Mouse (Mus musculus): ENCODE results near the gene Nck2. TPM values are rescaled to one million over a fixed set of nuclear protein-coding genes. Genes with fewer than 3 reads are reported as not detected.

The Nck2 gene
- total RNA-seq, 1 experiment from 2014 or later, result 23.3 TPM

DNA sequence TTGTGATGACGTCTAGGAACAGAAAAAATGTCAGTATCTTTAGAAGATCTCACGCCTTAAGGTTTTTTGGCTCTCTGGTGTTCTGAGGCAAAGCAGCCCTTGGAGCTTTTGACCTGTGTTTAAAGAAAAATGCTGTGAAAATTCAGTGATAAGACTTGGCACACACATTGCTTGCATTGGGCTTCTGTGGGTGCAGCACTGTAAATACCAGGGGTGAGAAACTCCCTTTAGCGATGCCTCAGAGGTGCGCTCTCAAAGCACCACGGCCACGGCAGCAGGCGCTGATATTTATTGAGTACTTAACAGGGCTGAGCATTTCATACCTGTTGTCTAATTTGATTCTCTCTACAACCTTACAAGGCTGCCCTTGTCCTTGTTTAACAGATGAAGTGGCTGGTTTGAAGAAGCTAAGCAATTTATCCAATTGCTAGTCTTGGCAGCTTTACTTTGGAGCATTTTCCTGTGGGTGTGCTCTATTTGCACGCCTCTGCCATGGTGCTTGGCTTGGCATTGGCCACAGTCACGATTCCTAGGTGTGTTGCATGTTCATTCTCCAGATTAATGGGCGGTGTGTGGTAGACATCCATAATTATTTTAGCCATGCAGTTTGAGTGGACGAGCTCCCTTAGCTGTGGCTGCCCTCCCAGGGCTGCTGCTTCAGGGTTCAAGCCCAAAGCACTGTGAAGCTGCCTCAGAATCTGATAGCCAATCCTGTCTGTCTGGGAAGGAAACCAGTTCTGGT lies 19.7 kb downstream of the Nck2 start:
- ATAC-seq (replicated peaks; ENCODE audit: insufficient number of reproducible peaks, low FRiP score, low TSS enrichment, poor library complexity, severe bottlenecking), result no peak

DNA sequence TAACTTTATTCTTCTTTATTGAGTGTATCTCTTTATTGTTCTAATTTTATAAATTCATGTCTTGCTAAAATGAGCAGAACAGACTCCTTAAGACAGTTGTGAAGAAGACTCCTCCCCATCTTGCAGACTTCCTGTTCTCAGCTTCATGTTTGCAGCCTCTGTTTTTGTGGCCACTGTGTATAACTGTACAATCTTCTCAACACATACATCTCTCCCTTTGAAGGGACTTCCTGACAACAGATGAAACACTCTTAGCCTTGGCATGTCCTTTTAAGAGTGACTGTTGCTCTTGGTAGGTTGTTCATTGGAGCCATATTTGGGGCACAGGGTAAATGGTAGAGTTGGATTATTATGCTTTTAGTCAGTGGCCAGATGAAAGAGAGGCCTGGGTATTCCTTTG lies 20.6 kb downstream of the Nck2 start:
- peak; percentile 52 for ATAC-seq (replicated peaks; ENCODE audit: insufficient number of reproducible peaks, low FRiP score, low TSS enrichment, poor library complexity, severe bottlenecking)

DNA sequence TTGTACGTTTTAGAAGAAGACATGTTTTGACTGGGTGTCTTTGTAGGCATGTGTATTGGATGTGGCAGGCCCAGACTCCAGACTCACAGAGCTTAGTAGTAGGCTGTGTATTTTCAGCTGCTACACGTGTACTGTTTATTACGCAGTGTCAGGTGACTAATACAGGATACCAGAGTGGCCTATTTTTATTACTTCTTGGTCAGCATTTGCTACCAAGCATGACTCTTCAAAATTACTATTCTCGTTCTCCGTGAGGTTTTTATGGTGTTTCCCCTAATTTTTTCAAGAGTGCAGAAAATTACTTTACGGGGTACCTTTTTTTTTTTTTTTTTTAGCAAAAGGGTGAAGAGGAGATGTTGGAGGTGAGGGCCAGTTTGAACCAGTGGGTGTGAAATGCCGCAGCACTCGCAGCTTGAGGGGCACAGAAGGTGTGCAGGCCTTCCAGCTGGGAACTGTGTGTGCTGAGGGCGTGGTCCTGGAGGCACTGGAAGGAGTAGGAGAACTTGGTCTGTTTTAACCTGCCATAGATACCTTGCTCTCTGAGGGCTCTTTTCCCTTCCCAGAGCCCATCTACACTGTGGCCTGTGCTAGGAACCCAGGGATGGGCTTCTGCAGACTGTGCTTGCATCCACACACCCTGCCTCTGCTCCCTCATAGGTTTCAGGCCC lies 21.7 kb downstream of the Nck2 start:
- no peak for ATAC-seq (replicated peaks; ENCODE audit: insufficient number of reproducible peaks, low FRiP score, low TSS enrichment, poor library complexity, severe bottlenecking)

DNA sequence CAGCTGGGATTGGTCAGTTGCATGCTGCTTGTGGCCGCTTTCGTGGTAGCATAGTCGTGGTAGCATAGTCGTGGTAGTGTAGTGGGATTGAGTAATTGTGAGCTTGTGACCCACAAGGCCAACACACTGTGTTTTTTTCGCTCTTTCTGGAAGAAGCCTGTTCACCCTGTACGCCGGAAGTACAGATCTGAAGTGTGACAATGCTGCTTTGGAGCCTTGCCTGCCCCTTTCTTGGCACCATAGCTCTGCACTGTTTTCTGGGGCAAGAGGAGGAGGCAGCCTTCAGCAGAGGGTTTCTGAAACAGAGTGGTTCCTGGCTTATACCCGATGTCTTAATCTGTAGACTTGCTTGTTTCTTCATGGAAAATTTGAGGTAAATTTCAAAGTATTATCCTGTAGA lies 23.3 kb downstream of the Nck2 start:
- 0 out of 2 replicates have a peak, but pooled peaks have one; percentile 33 for ATAC-seq (replicated peaks; ENCODE audit: insufficient number of reproducible peaks, low FRiP score, low TSS enrichment, poor library complexity, severe bottlenecking)

DNA sequence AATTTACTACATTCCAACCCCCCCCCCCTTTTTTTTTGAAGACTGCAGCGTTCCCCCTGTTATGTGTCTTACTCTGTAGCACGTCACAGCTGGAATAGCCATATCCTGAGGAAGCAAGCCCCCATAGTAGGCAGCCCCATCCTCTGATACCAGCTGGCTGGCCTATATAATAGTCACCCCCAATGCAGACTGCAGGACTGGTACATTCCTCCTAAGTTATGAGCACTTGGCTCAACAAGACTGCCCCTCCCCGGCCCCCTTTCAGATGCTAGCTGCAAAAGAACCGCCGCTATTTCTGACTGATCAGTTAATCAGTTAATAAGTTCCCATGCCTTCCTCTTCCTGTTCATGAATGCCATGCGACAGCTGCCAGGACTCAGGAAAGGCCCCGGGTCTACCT lies 23.8 kb downstream of the Nck2 start:
- ATAC-seq (replicated peaks; ENCODE audit: insufficient number of reproducible peaks, low FRiP score, low TSS enrichment, poor library complexity, severe bottlenecking), result no peak

GRCm38 (mm10) chr1:43468978-43469377 lies 24.6 kb downstream of the Nck2 start:
- ATAC-seq (replicated peaks; ENCODE audit: insufficient number of reproducible peaks, low FRiP score, low TSS enrichment, poor library complexity, severe bottlenecking), result no peak

- no peak for ATAC-seq (replicated peaks; ENCODE audit: insufficient number of reproducible peaks, low FRiP score, low TSS enrichment, poor library complexity, severe bottlenecking)
Observed at GRCm38 (mm10) chr1:43470421-43471179, 26.2 kb downstream of the Nck2 start.

GRCm38 (mm10) chr1:43471180-43472045 lies 27.0 kb downstream of the Nck2 start:
- ATAC-seq (replicated peaks; ENCODE audit: insufficient number of reproducible peaks, low FRiP score, low TSS enrichment, poor library complexity, severe bottlenecking), result no peak

GRCm38 (mm10) chr1:43472046-43472649 lies 27.8 kb downstream of the Nck2 start:
- ATAC-seq (replicated peaks; ENCODE audit: insufficient number of reproducible peaks, low FRiP score, low TSS enrichment, poor library complexity, severe bottlenecking), result no peak

GRCm38 (mm10) chr1:43473734-43474534 lies 29.6 kb downstream of the Nck2 start:
- peak; percentile 80 for ATAC-seq (replicated peaks; ENCODE audit: insufficient number of reproducible peaks, low FRiP score, low TSS enrichment, poor library complexity, severe bottlenecking)

GRCm38 (mm10) chr1:43474535-43475409 lies 30.4 kb downstream of the Nck2 start:
- ATAC-seq (replicated peaks; ENCODE audit: insufficient number of reproducible peaks, low FRiP score, low TSS enrichment, poor library complexity, severe bottlenecking), result 0 out of 2 replicates have a peak, but pooled peaks have one; percentile 18

DNA sequence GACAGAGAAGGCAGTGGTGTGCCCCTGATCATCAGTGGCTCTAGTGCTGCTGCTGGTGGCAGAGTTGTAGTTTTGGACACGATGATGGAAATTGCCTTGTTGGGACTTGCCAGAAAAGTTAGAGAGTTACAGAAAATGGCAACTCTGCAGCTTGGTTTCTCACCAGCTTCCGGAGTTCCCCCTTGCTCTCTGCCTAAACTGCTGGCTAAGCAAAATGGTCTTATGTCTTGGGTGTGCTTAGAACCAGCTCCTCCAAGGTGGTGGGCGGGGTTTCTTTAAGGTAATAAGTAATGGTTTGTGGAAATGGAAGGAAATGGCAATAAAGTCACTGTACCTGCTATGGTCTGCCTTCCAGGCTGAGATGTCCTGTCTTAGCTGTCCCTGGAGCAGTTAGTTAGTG lies 33.6 kb downstream of the Nck2 start:
- ATAC-seq (replicated peaks; ENCODE audit: insufficient number of reproducible peaks, low FRiP score, low TSS enrichment, poor library complexity, severe bottlenecking), result no peak

GRCm38 (mm10) chr1:43485204-43485603 lies 40.8 kb downstream of the Nck2 start:
- ATAC-seq (replicated peaks; ENCODE audit: insufficient number of reproducible peaks, low FRiP score, low TSS enrichment, poor library complexity, severe bottlenecking), result no peak

GRCm38 (mm10) chr1:43486500-43486899 lies 42.1 kb downstream of the Nck2 start:
- no peak for ATAC-seq (replicated peaks; ENCODE audit: insufficient number of reproducible peaks, low FRiP score, low TSS enrichment, poor library complexity, severe bottlenecking)

GRCm38 (mm10) chr1:43486956-43487722 lies 42.8 kb downstream of the Nck2 start:
- ATAC-seq (replicated peaks; ENCODE audit: insufficient number of reproducible peaks, low FRiP score, low TSS enrichment, poor library complexity, severe bottlenecking), result no peak

DNA sequence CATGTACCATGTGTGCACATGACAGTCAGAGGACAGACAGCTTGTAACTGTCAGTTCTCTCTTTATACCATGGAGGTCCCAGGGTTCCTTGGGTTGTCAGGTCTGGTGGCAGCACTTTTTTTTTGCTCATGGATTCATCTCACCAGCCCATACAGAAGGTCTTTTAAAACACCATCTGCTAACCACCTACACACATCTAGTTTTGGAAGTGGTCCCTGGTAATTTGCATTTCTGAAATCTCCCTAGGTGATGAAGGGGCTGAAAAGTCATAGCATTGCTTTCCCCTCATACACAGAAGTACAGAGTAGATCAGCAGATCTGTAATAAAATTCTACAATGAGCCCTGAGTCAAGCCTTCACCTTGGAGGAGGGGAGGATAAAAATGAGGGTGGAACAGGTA lies 44.9 kb downstream of the Nck2 start:
- ATAC-seq (replicated peaks; ENCODE audit: insufficient number of reproducible peaks, low FRiP score, low TSS enrichment, poor library complexity, severe bottlenecking), result no peak

All from monocyte, adult 5-6 weeks (primary cell).